8 mouse cellular contexts compared by ENCODE assay signal in the genomic region with DNA sequence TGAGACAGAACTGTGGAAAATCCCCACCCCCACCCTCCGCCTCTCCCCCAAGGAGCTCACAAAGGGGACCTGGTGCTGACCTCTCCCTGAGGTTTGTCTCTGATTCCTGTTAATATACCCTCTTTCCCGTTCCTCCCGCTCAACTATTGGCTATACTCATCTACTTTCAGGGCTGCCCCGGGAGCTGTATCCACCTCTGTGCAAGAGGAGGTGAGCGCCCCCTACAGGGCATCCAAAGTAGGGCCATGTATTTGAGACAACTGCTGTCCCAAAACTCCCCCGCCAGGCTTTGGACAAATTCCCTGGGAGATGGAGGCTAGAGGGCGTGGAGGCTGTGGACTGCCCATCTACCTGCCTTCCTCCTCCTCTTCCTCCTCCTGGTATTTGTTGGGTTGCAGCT. TPM values are rescaled to one million over a fixed set of nuclear protein-coding genes. Genes with fewer than 3 reads are reported as not detected.
DNase-seq lines count a peak whose midpoint lies in the region; ATAC-seq and TF ChIP-seq lines count a peak whose summit lies in the region.

No protein-coding gene starts in this region.

- no peak overlapping the region for H3K27ac ChIP-seq in bone marrow macrophage, adult 2 months (ENCODE audit: insufficient read depth, low read depth, low read length)
- H3K27ac ChIP-seq in liver, embryonic 15.5 days (replicated peaks) = no peak overlapping the region

- ATAC-seq in erythroblast, adult 5-6 weeks (replicated peaks; ENCODE audit: low FRiP score, poor library complexity, severe bottlenecking) = 0 out of 2 replicates have a peak, but pooled peaks have one; percentile 49
- no peak for ATAC-seq in liver, embryonic 15.5 days (ENCODE audit: insufficient read depth)
- no peak for ATAC-seq in erythroid progenitor cell, adult 5-6 weeks (replicated peaks; ENCODE audit: low FRiP score, poor library complexity, severe bottlenecking)

- H3K27me3 ChIP-seq in liver, embryonic 15.5 days = peaks cover 78% of the 10 kb centered on the region

- no peak overlapping the region for H3K9ac ChIP-seq in liver, embryonic 15.5 days

- no peak overlapping the region for H3K4me3 ChIP-seq in bone marrow macrophage, adult 2 months (ENCODE audit: insufficient read depth, low read length)
- H3K4me3 ChIP-seq in liver, embryonic 15.5 days (replicated peaks) = no peak overlapping the region

- no peaks in the 10 kb centered on the region for H3K36me3 ChIP-seq in liver, embryonic 15.5 days (replicated peaks)

- no peak for TF ChIP-seq POLR2A in bone marrow macrophage, adult 2 months (IDR thresholded peaks at IDR 0.05; ENCODE audit: borderline replicate concordance, low read depth, low read length)

- H3K4me1 ChIP-seq in bone marrow macrophage, adult 2 months (ENCODE audit: control insufficient read depth, insufficient read depth, low read length) = no peaks in the 10 kb centered on the region
- peaks cover 49% of the 10 kb centered on the region for H3K4me1 ChIP-seq in liver, embryonic 15.5 days (replicated peaks)

- TF ChIP-seq CTCF in bone marrow macrophage, adult 2 months (IDR thresholded peaks at IDR 0.05; ENCODE audit: low read depth, low read length) = peak; percentile 99

- peak overlapping the region; percentile 13 for H3K4me2 ChIP-seq in liver, embryonic 15.5 days

- WGBS in liver, embryonic 15.5 days (ENCODE audit: insufficient replicate concordance) = 12% methylated on average over 7 of the region's 7 CpGs

- H3K9me3 ChIP-seq in liver, embryonic 15.5 days (replicated peaks) = no peaks in the 10 kb centered on the region

- peak; percentile 65 for DNase-seq in ovary, postnatal 36 days (ENCODE audit: low spot score)
- no peak for DNase-seq in ovary, adult 18-20 months (ENCODE audit: low spot score)
- DNase-seq in induced T-regulatory cell, adult 2 months (ENCODE audit: low read depth) = peak; percentile 79
- DNase-seq in right cerebral cortex, postnatal 4 days = peak; percentile 52

RNA-seq across cellular contexts. Expression of gene Rtn4rl1, which starts 38.2 kb away (rescaled TPM):
- 0.91 and 1.6 TPM in 2 replicates for polyA plus RNA-seq in bone marrow macrophage, adult 2 months (2012; ENCODE audit: insufficient read depth, insufficient read length, missing spikeins)
- not detected in 2 replicates for total RNA-seq in erythroblast, adult 5-6 weeks (2015; ENCODE audit: low replicate concordance)
- not detected in 2 replicates for total RNA-seq in erythroblast, adult 5-6 weeks (2017; ENCODE audit: low replicate concordance)
- polyA plus RNA-seq in liver, embryonic 15.5 days (2015; fragmentation: Nextera tagmentation; extraction: Ambion mirVana) = 0.74 and 0.88 TPM in 2 replicates
- total RNA-seq in erythroid progenitor cell, adult 5-6 weeks (2015; ENCODE audit: low replicate concordance) = 0.42 and 1.1 TPM in 2 replicates
- not detected in 2 replicates for total RNA-seq in erythroid progenitor cell, adult 5-6 weeks (2017; ENCODE audit: low replicate concordance)

RNA-seq across cellular contexts. Expression of gene Dph1, which starts 40.7 kb away (rescaled TPM):
- 7.0 and 8.8 TPM in 2 replicates for polyA plus RNA-seq in bone marrow macrophage, adult 2 months (2012; ENCODE audit: insufficient read depth, insufficient read length, missing spikeins)
- 0.58 and 4.2 TPM in 2 replicates for total RNA-seq in erythroblast, adult 5-6 weeks (2015; ENCODE audit: low replicate concordance)
- total RNA-seq in erythroblast, adult 5-6 weeks (2017; ENCODE audit: low replicate concordance) = 3.6 and 4.5 TPM in 2 replicates
- 10.9 and 11.6 TPM in 2 replicates for polyA plus RNA-seq in liver, embryonic 15.5 days (2015; fragmentation: Nextera tagmentation; extraction: Ambion mirVana)
- total RNA-seq in erythroid progenitor cell, adult 5-6 weeks (2015; ENCODE audit: low replicate concordance) = not detected in 2 replicates
- 1.1 and 6.3 TPM in 2 replicates for total RNA-seq in erythroid progenitor cell, adult 5-6 weeks (2017; ENCODE audit: low replicate concordance)

RNA-seq across cellular contexts. Expression of gene Ovca2, which starts 53.1 kb away (rescaled TPM):
- polyA plus RNA-seq in bone marrow macrophage, adult 2 months (2012; ENCODE audit: insufficient read depth, insufficient read length, missing spikeins) = 13.4 and 17.7 TPM in 2 replicates
- 1.9 and 6.7 TPM in 2 replicates for total RNA-seq in erythroblast, adult 5-6 weeks (2015; ENCODE audit: low replicate concordance)
- 4.6 and 5.7 TPM in 2 replicates for total RNA-seq in erythroblast, adult 5-6 weeks (2017; ENCODE audit: low replicate concordance)
- polyA plus RNA-seq in liver, embryonic 15.5 days (2015; fragmentation: Nextera tagmentation; extraction: Ambion mirVana) = 9.2 and 10.2 TPM in 2 replicates
- total RNA-seq in erythroid progenitor cell, adult 5-6 weeks (2015; ENCODE audit: low replicate concordance) = 4.2 and 15.1 TPM in 2 replicates
- total RNA-seq in erythroid progenitor cell, adult 5-6 weeks (2017; ENCODE audit: low replicate concordance) = 1.9 and 4.2 TPM in 2 replicates
